Mouse (Mus musculus): ENCODE measurements around the gene Tnnc2. TPM values are rescaled to one million over a fixed set of nuclear protein-coding genes. Genes with fewer than 3 reads are reported as not detected.

Gene Tnnc2
- total and polyA plus RNA-seq, 2 experiments from 2014 or later = 0.38 to 0.50 TPM

DNA sequence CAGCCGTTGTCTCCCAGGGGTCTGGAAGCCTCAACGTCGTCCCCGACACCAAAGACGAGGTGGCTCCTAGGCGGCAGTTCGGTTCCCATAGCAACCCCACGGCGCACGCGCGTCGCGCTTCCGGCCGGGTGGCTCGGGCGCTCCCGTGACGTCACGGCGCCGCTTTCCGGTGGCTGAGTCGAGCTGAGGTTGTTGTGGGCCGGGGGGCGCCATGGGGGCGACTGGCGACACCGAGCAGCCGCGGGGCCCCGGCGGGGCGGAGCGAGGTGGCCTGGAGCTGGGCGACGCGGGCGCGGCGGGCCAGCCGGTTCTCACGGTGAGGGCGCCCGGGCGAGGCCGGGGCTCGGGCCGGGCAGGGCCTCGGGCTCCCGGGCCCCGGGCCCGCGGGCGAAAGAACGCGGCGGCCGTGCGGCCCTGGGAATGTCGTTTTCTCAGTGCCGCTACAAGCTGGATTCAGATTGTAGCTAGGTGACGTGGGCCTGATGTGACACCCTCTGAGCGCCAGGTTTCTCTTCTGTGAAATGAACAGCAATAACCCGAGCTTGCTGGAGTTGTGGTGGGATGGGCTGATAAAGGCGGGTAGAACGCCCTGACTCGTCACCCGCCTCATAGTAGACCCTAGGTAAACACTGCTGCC is 33.8 kb downstream of the Tnnc2 start, which contains the start of the genes Wfdc3 and Dnttip1:
Gene Wfdc3, minus strand, starts transcription at position 89 of the 637 bp plus-strand sequence.
Gene Dnttip1, plus strand, starts transcription at position 141 of the 637 bp plus-strand sequence.
- H3K9ac ChIP-seq = peak within 1 kb of the TSS; percentile 96
- DNase-seq (peak; percentile 97), ATAC-seq (peak; percentile 98)
- no peak for TF ChIP-seq CTCF (IDR thresholded peaks at IDR 0.05; ENCODE audit: low read depth)
- peak within 1 kb of the TSS; percentile 92 for H3K4me3 ChIP-seq (ENCODE audit: low read depth, low read length)
- no peaks in the 10 kb centered on the region for H3K27me3 ChIP-seq (ENCODE audit: insufficient read depth, low read length)
- H3K9me3 ChIP-seq (ENCODE audit: low read length) = no peaks in the 10 kb centered on the region
- 1% methylated on average over 69 of the region's 70 CpGs for WGBS
- peak within 1 kb of the TSS; percentile 81 for H3K27ac ChIP-seq (ENCODE audit: low read depth, low read length)
- peaks cover 11% of the 10 kb centered on the region; the same call in 1 of the 2 replicates for H3K36me3 ChIP-seq (ENCODE audit: insufficient read depth)
- peaks cover 16% of the 10 kb centered on the region for H3K4me1 ChIP-seq (ENCODE audit: insufficient read depth)
- H3K4me2 ChIP-seq (ENCODE audit: low read depth) = peak within 1 kb of the TSS; percentile 88

DNA sequence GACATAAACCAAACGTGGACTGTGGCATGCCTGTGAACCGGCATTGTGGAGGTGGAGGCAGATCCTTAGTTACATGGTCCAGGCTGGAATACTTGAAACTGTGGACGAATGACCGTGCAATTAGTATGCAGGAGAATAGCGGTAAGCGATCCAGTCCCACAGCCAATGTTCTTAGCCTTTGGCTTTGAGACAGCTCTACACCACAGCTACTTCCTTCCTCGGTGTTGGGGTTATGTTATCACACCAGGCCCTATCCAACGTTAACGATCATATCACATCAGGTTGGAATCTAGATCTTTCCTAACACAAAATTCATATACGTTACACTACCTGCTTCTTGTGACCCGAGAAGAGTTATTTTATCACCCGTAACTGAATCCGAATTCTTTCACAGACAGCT is 34.8 kb downstream of the Tnnc2 start:
- DNase-seq (no peak), ATAC-seq (no peak)
- Histone ChIP-seq H3K27me3 (ENCODE audit: insufficient read depth, low read length) (no peaks in the 10 kb centered on the region), H3K4me1 (ENCODE audit: insufficient read depth) (peaks cover 16% of the 10 kb centered on the region), H3K9ac (peak overlapping the region; percentile 96), H3K36me3 (ENCODE audit: insufficient read depth) (peaks cover 10% of the 10 kb centered on the region; the same call in 1 of the 2 replicates), H3K27ac (ENCODE audit: low read depth, low read length) (peak overlapping the region; percentile 46; the same call in 1 of the 2 replicates), H3K4me2 (ENCODE audit: low read depth) (peak overlapping the region; percentile 88), H3K4me3 (ENCODE audit: low read depth, low read length) (peak overlapping the region; percentile 92), H3K9me3 (ENCODE audit: low read length) (no peaks in the 10 kb centered on the region)
- TF ChIP-seq CTCF (IDR thresholded peaks at IDR 0.05; ENCODE audit: low read depth) = no peak
- WGBS = 74% methylated on average over 13 of the region's 13 CpGs

DNA sequence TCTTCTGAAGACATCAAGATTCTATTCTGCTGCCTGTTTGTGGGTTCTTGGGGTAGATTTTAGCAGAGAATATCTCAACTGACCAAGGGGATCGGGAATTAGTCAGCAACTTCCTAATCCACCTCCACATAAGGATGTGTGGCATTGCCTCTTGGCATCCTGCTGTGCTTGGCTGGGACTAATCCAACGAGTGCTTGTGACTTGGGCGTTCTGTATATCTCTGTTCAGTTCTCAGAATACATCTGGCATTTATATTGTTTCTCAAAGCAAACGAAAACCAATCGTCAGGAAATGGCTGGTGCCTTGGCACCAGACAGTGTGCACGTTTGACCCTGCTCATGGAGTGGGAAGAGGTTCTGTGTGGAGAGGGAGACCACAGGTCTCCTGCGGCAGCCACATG is 39.9 kb downstream of the Tnnc2 start:
- no peak for ATAC-seq

DNA sequence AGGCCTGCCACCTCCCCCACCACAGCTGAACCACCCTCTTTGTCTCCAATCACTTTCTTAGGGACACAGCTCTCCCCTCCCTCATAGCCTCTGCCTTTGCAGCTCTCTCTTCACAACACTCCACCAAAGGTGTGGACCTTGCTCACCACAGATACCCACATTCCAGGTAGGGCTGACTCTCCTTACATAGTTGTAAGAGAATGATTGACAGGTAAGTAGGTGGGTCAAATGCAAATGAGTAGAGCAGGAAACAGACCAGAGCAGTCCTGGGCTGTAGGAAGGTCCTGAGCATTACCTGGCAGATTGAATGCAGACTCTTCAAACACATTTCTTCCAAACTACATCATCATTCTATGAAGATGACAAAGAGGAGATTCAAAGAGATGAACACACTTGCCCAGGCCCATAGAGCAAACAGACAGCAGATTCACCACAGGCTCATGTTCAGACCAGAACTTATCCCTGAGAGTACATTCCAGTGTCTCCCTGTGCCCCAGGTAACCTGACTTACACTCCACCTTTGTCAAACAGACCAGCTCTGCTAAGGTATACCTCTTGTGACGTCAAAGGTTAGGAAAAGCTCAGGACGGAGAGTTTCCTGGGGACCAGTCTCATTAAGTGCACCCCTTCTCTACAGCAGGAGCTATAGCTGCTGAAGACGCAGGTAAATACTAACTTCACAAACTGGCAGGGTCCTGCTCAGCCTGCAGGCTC is 42.2 kb downstream of the Tnnc2 start:
- H3K4me1 ChIP-seq (ENCODE audit: insufficient read depth) = no peaks in the 10 kb centered on the region
- H3K9me3 ChIP-seq (ENCODE audit: low read length) = no peaks in the 10 kb centered on the region
- 82% methylated on average over 3 of the region's 3 CpGs for WGBS
- no peak for ATAC-seq
- no peaks in the 10 kb centered on the region for H3K36me3 ChIP-seq (ENCODE audit: insufficient read depth)
- no peak for DNase-seq
- TF ChIP-seq CTCF (IDR thresholded peaks at IDR 0.05; ENCODE audit: low read depth) = no peak
- H3K9ac ChIP-seq = no peak overlapping the region
- no peak overlapping the region for H3K27ac ChIP-seq (ENCODE audit: low read depth, low read length)
- no peak overlapping the region for H3K4me3 ChIP-seq (ENCODE audit: low read depth, low read length)
- H3K4me2 ChIP-seq (ENCODE audit: low read depth) = no peak overlapping the region
- H3K27me3 ChIP-seq (ENCODE audit: insufficient read depth, low read length) = no peaks in the 10 kb centered on the region

More for the DNA sequence above, 39.9 kb downstream of the Tnnc2 start:
- no peaks in the 10 kb centered on the region for H3K27me3 ChIP-seq (ENCODE audit: insufficient read depth, low read length)
- DNase-seq = no peak
- no peak for TF ChIP-seq CTCF (IDR thresholded peaks at IDR 0.05; ENCODE audit: low read depth)
- H3K36me3 ChIP-seq (ENCODE audit: insufficient read depth) = no peaks in the 10 kb centered on the region
- no peak overlapping the region for H3K27ac ChIP-seq (ENCODE audit: low read depth, low read length)
- WGBS = 59% methylated on average over 7 of the region's 7 CpGs
- H3K4me2 ChIP-seq (ENCODE audit: low read depth) = no peak overlapping the region
- no peaks in the 10 kb centered on the region for H3K9me3 ChIP-seq (ENCODE audit: low read length)
- H3K4me1 ChIP-seq (ENCODE audit: insufficient read depth) = peaks cover 1% of the 10 kb centered on the region; the same call in 1 of the 2 replicates
- no peak overlapping the region for H3K4me3 ChIP-seq (ENCODE audit: low read depth, low read length)
- H3K9ac ChIP-seq = no peak overlapping the region

DNA sequence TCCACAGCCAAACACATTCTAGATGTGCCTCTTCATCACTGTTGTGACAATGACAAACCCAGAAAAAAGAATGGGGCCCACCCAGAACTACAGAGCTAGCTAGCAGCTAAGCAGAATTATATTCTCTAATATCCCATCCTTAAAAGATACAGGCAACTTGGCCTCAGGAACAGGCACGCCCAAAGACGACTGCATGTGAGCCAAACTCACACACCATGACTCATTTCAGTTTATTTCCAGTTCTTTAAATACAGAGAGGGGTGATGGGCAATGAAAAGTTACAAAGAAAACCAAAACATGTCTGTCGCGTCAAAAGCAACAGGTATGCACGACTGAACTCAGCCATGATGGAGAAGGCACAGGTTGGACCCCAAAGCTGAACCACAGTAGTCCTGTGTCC is 44.3 kb downstream of the Tnnc2 start:
- Histone ChIP-seq H3K27me3 (ENCODE audit: insufficient read depth, low read length) (no peaks in the 10 kb centered on the region), H3K9ac (no peak overlapping the region), H3K4me1 (ENCODE audit: insufficient read depth) (no peaks in the 10 kb centered on the region), H3K36me3 (ENCODE audit: insufficient read depth) (no peaks in the 10 kb centered on the region), H3K4me3 (ENCODE audit: low read depth, low read length) (no peak overlapping the region), H3K27ac (ENCODE audit: low read depth, low read length) (no peak overlapping the region), H3K4me2 (ENCODE audit: low read depth) (no peak overlapping the region), H3K9me3 (ENCODE audit: low read length) (no peaks in the 10 kb centered on the region)
- ATAC-seq (no peak), DNase-seq (no peak)
- TF ChIP-seq CTCF (IDR thresholded peaks at IDR 0.05; ENCODE audit: low read depth) = no peak
- 90% methylated on average over 5 of the region's 5 CpGs for WGBS

DNA sequence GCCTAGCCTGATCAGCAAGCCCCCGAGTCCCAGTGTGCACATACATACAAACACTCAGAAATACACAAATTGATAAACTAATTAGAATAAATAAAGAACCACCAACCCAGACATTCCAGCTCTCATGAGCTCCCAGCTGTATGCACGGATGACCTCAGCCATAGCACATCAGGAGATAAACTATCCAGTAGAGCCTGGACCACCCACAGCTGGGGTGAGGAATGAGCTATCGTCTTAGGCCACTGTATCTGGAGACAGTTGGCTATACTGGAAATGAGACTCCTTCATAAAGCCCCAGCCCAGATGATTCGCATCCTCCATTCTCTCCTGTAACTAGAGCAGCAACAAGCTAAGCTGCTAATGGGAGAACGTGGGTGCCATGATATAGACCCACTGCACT is 44.9 kb downstream of the Tnnc2 start:
- no peak overlapping the region for H3K27ac ChIP-seq (ENCODE audit: low read depth, low read length)
- no peak overlapping the region for H3K4me3 ChIP-seq (ENCODE audit: low read depth, low read length)
- WGBS = 89% methylated on average over 5 of the region's 5 CpGs
- no peaks in the 10 kb centered on the region for H3K4me1 ChIP-seq (ENCODE audit: insufficient read depth)
- ATAC-seq (no peak), DNase-seq (no peak)
- H3K36me3 ChIP-seq (ENCODE audit: insufficient read depth) = no peaks in the 10 kb centered on the region
- no peaks in the 10 kb centered on the region for H3K9me3 ChIP-seq (ENCODE audit: low read length)
- no peak overlapping the region for H3K9ac ChIP-seq
- TF ChIP-seq CTCF (IDR thresholded peaks at IDR 0.05; ENCODE audit: low read depth) = no peak
- no peak overlapping the region for H3K4me2 ChIP-seq (ENCODE audit: low read depth)
- no peaks in the 10 kb centered on the region for H3K27me3 ChIP-seq (ENCODE audit: insufficient read depth, low read length)

DNA sequence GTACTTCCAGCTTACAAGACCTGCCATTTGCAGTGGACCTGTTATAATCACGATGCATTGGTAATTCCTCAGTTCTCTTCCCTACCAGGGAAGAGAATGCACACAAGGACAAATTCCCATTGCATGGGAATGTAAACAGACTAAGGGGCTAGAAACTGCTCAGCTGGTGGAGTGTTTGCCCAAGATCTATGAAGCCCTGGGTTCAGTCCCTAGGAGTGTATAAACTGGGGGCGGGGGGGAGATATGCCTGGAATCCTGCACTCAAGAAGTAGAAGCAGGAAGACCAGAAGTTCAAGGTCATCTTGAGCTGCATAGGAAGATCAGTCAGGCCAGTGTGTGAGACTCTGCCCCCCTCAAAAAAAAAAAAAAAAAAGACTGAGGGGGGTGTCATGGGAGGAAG is 46.5 kb downstream of the Tnnc2 start:
- ATAC-seq (no peak), DNase-seq (no peak)
- Histone ChIP-seq H3K36me3 (ENCODE audit: insufficient read depth) (no peaks in the 10 kb centered on the region), H3K27ac (ENCODE audit: low read depth, low read length) (no peak overlapping the region), H3K27me3 (ENCODE audit: insufficient read depth, low read length) (no peaks in the 10 kb centered on the region), H3K9ac (no peak overlapping the region), H3K4me2 (ENCODE audit: low read depth) (no peak overlapping the region), H3K4me1 (ENCODE audit: insufficient read depth) (no peaks in the 10 kb centered on the region), H3K4me3 (ENCODE audit: low read depth, low read length) (no peak overlapping the region), H3K9me3 (ENCODE audit: low read length) (no peaks in the 10 kb centered on the region)
- no peak for TF ChIP-seq CTCF (IDR thresholded peaks at IDR 0.05; ENCODE audit: low read depth)
- WGBS = 95% methylated on average over 2 of the region's 2 CpGs
